Mouse (Mus musculus) hindbrain, embryonic 11.5 days (tissue): ENCODE measurements around the gene Trim44. TPM values are rescaled to one million over a fixed set of nuclear protein-coding genes. Genes with fewer than 3 reads are reported as not detected.
A peak's percentile ranks its signal among the peaks of the same experiment; 100 is the strongest.

ENCODE experiments used
- ATAC-seq: fragments of 200-750 bp; cut with Nextera tagmentation; 2 replicates; pipeline ENCODE4 v1.8.0; 2017; ENCODE audit warnings: mild to moderate bottlenecking, moderate TSS enrichment, moderate library complexity; ENCODE audit not compliant: low FRiP score
- DNase-seq: peaks from one replicate; pipeline ENCODE4 v3.0.0-alpha.2; 2015; ENCODE audit warnings: low spot score
- H3K27ac ChIP-seq: fragments of 300-500 bp; sonication (generic); 2 replicates; pipeline ENCODE4 v1.5.1; 2014; ENCODE audit warnings: mild to moderate bottlenecking, low read depth, low read length
- H3K27me3 ChIP-seq: fragments of 300-500 bp; sonication (generic); 2 replicates; pipeline ENCODE4 v1.6.1; 2014; ENCODE audit warnings: mild to moderate bottlenecking, low read length, moderate library complexity, mixed read lengths; ENCODE audit not compliant: control insufficient read depth, insufficient read depth
- H3K36me3 ChIP-seq: fragments of 300-500 bp; sonication (generic); 2 replicates; pipeline ENCODE4 v1.6.1; 2014; ENCODE audit warnings: mild to moderate bottlenecking, low read length, moderate library complexity, mixed read lengths; ENCODE audit not compliant: control insufficient read depth, insufficient read depth
- H3K4me1 ChIP-seq: fragments of 300-500 bp; sonication (generic); replicated peaks from 2 replicates; pipeline ENCODE4 v1.6.1; 2014; ENCODE audit warnings: low read length, mixed read lengths; ENCODE audit not compliant: control insufficient read depth, insufficient read depth
- H3K4me2 ChIP-seq: fragments of 300-500 bp; sonication (generic); replicated peaks from 2 replicates; pipeline ENCODE4 v1.6.1; 2014; ENCODE audit warnings: mild to moderate bottlenecking, low read depth, low read length
- H3K4me3 ChIP-seq: fragments of 300-500 bp; sonication (generic); 2 replicates; pipeline ENCODE4 v1.5.1; 2014; ENCODE audit warnings: low read depth, low read length
- H3K9ac ChIP-seq: fragments of 300-500 bp; sonication (generic); 2 replicates; pipeline ENCODE4 v1.6.1; 2014; ENCODE audit warnings: low read depth, low read length
- H3K9me3 ChIP-seq: fragments of 300-500 bp; sonication (generic); 2 replicates; pipeline ENCODE4 v1.6.1; 2016; ENCODE audit warnings: low read length; ENCODE audit not compliant: control insufficient read depth
- WGBS: fragments of 180-500 bp; shearing (Covaris S2); extraction: QIAGEN DNeasy Blood & Tissue Kit; methylation state at CpG from one replicate; pipeline ENCODE4 v1.1.7; 2014; 5-methylcytosine and 5-hydroxymethylcytosine counted together
- polyA plus RNA-seq: library from polyadenylated mRNA; unstranded; fragments of >200 nt; fragmentation: Nextera tagmentation; extraction: Ambion mirVana; gene quantifications from 2 replicates; pipeline ENCODE4 v1.2.1, GENCODE M21; 2014

Trim44 gene
- polyA plus RNA-seq, 1 experiment from 2014 or later, result 44.3 TPM

GRCm38 (mm10) chr2:102412738-102413137 is 5.1 kb upstream of the Trim44 start:
- H3K9me3 ChIP-seq, result no peaks in the 10 kb centered on the region
- no peak overlapping the region for H3K4me3 ChIP-seq
- no peaks in the 10 kb centered on the region for H3K36me3 ChIP-seq
- WGBS, result 90% methylated on average over 2 of the region's 2 CpGs
- no peak for ATAC-seq
- no peak for DNase-seq
- no peaks in the 10 kb centered on the region for H3K27me3 ChIP-seq
- H3K4me1 ChIP-seq, result no peaks in the 10 kb centered on the region
- no peak overlapping the region for H3K27ac ChIP-seq
- no peak overlapping the region for H3K9ac ChIP-seq
- no peak overlapping the region for H3K4me2 ChIP-seq

- DNase-seq, result no peak
Observed at GRCm38 (mm10) chr2:102410615-102411014, 3.0 kb upstream of the Trim44 start.

GRCm38 (mm10) chr2:102409741-102410140 is 2.1 kb upstream of the Trim44 start:
- Histone ChIP-seq H3K9me3 (no peaks in the 10 kb centered on the region), H3K9ac (no peak overlapping the region), H3K36me3 (no peaks in the 10 kb centered on the region), H3K27ac (no peak overlapping the region), H3K4me2 (no peak overlapping the region), H3K27me3 (no peaks in the 10 kb centered on the region), H3K4me1 (no peaks in the 10 kb centered on the region), H3K4me3 (no peak overlapping the region)
- no peak for ATAC-seq
- no peak for DNase-seq
- WGBS, result 89% methylated on average over 3 of the region's 3 CpGs

More at GRCm38 (mm10) chr2:102410615-102411014, 3.0 kb upstream of the Trim44 start:
- ATAC-seq, result no peak
- WGBS, result 85% methylated on average over 4 of the region's 4 CpGs
- no peak overlapping the region for H3K4me2 ChIP-seq
- no peak overlapping the region for H3K4me3 ChIP-seq
- no peak overlapping the region for H3K27ac ChIP-seq
- no peaks in the 10 kb centered on the region for H3K36me3 ChIP-seq
- no peak overlapping the region for H3K9ac ChIP-seq
- H3K4me1 ChIP-seq, result no peaks in the 10 kb centered on the region
- H3K9me3 ChIP-seq, result no peaks in the 10 kb centered on the region
- H3K27me3 ChIP-seq, result no peaks in the 10 kb centered on the region

DNA sequence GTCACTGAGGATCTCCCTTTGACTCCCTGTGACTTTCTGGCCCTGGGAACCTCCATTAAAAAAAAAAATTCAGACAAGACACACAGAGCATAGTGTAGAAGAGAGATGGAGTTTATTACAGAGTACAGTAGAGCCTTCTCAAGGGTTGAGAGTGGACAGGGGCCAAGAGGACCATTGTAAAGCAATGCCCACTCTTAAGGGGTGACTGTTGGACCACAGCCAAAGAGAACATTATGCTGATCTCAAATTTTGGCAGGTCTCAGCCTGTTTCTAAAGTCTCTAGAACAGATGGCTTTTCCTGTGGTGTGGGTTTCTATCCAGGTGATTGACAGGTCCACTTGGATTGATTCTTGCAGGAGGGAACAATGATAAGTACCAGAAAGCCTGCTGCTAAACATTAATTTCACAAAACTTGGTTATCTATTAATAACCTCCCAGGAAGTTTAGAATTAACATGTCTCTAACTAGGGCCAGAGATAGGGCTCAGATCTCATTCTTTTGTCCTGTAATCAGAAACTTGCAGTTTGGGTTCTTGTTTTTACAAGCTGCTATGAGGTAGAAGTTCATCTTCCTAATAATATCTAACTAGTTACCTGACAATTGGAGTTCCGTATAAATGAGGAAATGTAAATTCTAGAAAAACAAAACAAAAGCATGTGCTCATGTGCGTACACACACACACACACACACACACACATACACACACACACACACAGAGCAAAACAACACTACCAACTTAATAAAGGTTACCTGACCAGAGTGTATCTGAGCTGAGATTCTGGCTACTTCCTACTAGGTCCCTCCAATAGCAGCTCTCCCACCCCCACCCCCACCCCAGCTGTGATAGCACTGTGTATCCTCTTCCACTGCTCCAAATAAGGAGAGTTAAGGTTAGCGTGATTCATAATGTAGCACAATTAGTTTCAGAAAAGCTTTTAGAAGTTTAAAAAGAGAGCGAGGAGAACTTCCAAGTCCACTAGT is 1.0 kb downstream of the Trim44 start:
- H3K27ac ChIP-seq, result no peak overlapping the region
- H3K9ac ChIP-seq, result no peak overlapping the region
- H3K9me3 ChIP-seq, result no peaks in the 10 kb centered on the region
- WGBS, result 77% methylated on average over 4 of the region's 4 CpGs
- ATAC-seq (no peak), DNase-seq (no peak)
- no peak overlapping the region for H3K4me3 ChIP-seq
- H3K4me1 ChIP-seq, result no peaks in the 10 kb centered on the region
- no peaks in the 10 kb centered on the region for H3K27me3 ChIP-seq
- H3K36me3 ChIP-seq, result no peaks in the 10 kb centered on the region
- no peak overlapping the region for H3K4me2 ChIP-seq

DNA sequence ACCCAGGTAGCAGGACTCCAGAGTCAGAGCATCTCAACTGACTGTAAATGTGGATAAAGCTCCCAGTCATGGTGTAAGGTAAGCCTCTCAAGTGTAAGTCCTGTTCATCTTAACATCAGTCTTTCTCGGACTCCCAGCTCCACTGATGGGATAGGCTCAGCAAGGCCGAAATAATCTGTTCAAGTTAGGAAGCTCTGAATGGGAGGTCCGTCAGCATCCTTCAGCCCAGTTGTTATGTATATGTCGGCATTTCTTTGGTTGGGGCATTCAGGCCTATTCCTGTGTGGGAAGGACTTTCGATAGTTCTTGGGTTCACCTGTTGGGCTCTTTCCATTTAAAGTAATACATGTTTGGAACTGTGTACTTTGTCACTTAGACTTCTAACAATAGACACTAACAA is 3.6 kb downstream of the Trim44 start:
- Histone ChIP-seq H3K4me2 (no peak overlapping the region), H3K4me3 (no peak overlapping the region), H3K27ac (no peak overlapping the region), H3K27me3 (no peaks in the 10 kb centered on the region), H3K36me3 (no peaks in the 10 kb centered on the region), H3K9ac (no peak overlapping the region), H3K9me3 (no peaks in the 10 kb centered on the region), H3K4me1 (no peaks in the 10 kb centered on the region)
- ATAC-seq, result no peak
- WGBS, result 67% methylated on average over 5 of the region's 5 CpGs
- no peak for DNase-seq

- Histone ChIP-seq H3K4me1 (no peaks in the 10 kb centered on the region), H3K4me3 (no peak overlapping the region), H3K27ac (no peak overlapping the region), H3K36me3 (no peaks in the 10 kb centered on the region), H3K27me3 (no peaks in the 10 kb centered on the region), H3K9ac (no peak overlapping the region), H3K4me2 (no peak overlapping the region), H3K9me3 (no peaks in the 10 kb centered on the region)
- DNase-seq (no peak), ATAC-seq (no peak)
- 89% methylated on average over 4 of the region's 4 CpGs for WGBS
Observed at GRCm38 (mm10) chr2:102403306-102403705, 4.3 kb downstream of the Trim44 start.

GRCm38 (mm10) chr2:102401352-102401692 is 6.3 kb downstream of the Trim44 start:
- WGBS, result 22% methylated on average over 6 of the region's 6 CpGs
- H3K4me1 ChIP-seq, result no peaks in the 10 kb centered on the region

GRCm38 (mm10) chr2:102400605-102401351 is 6.8 kb downstream of the Trim44 start:
- ATAC-seq, result peak; percentile 92
- WGBS, result under 1% methylated on average over 65 of the region's 94 CpGs

More at GRCm38 (mm10) chr2:102401352-102401692, 6.3 kb downstream of the Trim44 start:
- Histone ChIP-seq H3K4me2 (peak overlapping the region; percentile 82), H3K4me3 (peak overlapping the region; percentile 66), H3K9ac (peak overlapping the region; percentile 88), H3K36me3 (no peaks in the 10 kb centered on the region), H3K27me3 (no peaks in the 10 kb centered on the region), H3K27ac (peak overlapping the region; percentile 91), H3K9me3 (no peaks in the 10 kb centered on the region)
- no peak for DNase-seq
- ATAC-seq, result no peak

More at GRCm38 (mm10) chr2:102400605-102401351, 6.8 kb downstream of the Trim44 start:
- Histone ChIP-seq H3K4me1 (no peaks in the 10 kb centered on the region), H3K9ac (peak overlapping the region; percentile 88), H3K36me3 (no peaks in the 10 kb centered on the region), H3K27ac (peak overlapping the region; percentile 91), H3K9me3 (no peaks in the 10 kb centered on the region), H3K27me3 (no peaks in the 10 kb centered on the region), H3K4me2 (peak overlapping the region; percentile 82), H3K4me3 (peak overlapping the region; percentile 66)
- peak; percentile 80 for DNase-seq
